In genomic region chr10:109985824-109986485, GRCm38 (mm10) we compare ENCODE assay signal across 14 mouse cellular contexts.
A peak's percentile ranks its signal among the peaks of the same experiment; 100 is the strongest.
DNase-seq lines count a peak whose midpoint lies in the region; ATAC-seq lines count a peak whose summit lies in the region.
"Had no signal": no experiment of that assay in that cellular context is flagged by ENCODE, and none has a peak within 500 bp of the region (broad histone marks: within the 10 kb centered on the region; RNA-seq: fewer than 3 reads in every experiment).

No protein-coding gene starts in this region.

- no peaks in the 10 kb centered on the region for H3K27me3 ChIP-seq in embryonic facial prominence, embryonic 14.5 days (replicated peaks; ENCODE audit: control insufficient read depth, insufficient read depth, low read length)
- H3K27me3 ChIP-seq in embryonic facial prominence, embryonic 10.5 days (replicated peaks; ENCODE audit: low read depth, poor library complexity, severe bottlenecking): no peaks in the 10 kb centered on the region
- no peaks in the 10 kb centered on the region for H3K27me3 ChIP-seq in kidney, embryonic 15.5 days
- no peaks in the 10 kb centered on the region for H3K27me3 ChIP-seq in midbrain, embryonic 10.5 days (ENCODE audit: low read depth, poor library complexity, severe bottlenecking)
- H3K27me3 ChIP-seq: hindbrain, embryonic 12.5 days; liver, embryonic 15.5 days; midbrain, embryonic 12.5 days had no signal

- no peak overlapping the region for H3K4me2 ChIP-seq in embryonic facial prominence, embryonic 14.5 days (ENCODE audit: low read depth, low read length)
- H3K4me2 ChIP-seq in kidney, embryonic 15.5 days: no peak overlapping the region
- H3K4me2 ChIP-seq: hindbrain, embryonic 12.5 days; liver, embryonic 15.5 days; midbrain, embryonic 12.5 days had no signal

- H3K9ac ChIP-seq in embryonic facial prominence, embryonic 14.5 days (ENCODE audit: low read depth, low read length): no peak overlapping the region
- H3K9ac ChIP-seq in kidney, embryonic 15.5 days: no peak overlapping the region
- H3K9ac ChIP-seq: hindbrain, embryonic 12.5 days; liver, embryonic 15.5 days; midbrain, embryonic 12.5 days had no signal

- intact Hi-C loops in heart, postnatal 10 days (cut with DNase I): loop anchor here (2.0 to 5.0 kb wide), 2 partner anchors 15 to 51 kb away; no protein-coding TSS in a partner anchor

- 72% methylated on average over 8 of the region's 8 CpGs for WGBS in embryonic facial prominence, embryonic 14.5 days
- 80% methylated on average over 8 of the region's 8 CpGs for WGBS in embryonic facial prominence, embryonic 10.5 days
- WGBS in kidney, embryonic 15.5 days: 78% methylated on average over 8 of the region's 8 CpGs
- WGBS in midbrain, embryonic 10.5 days: 89% methylated on average over 8 of the region's 8 CpGs

- H3K36me3 ChIP-seq in embryonic facial prominence, embryonic 14.5 days (ENCODE audit: control insufficient read depth, insufficient read depth, low read length): no peaks in the 10 kb centered on the region
- H3K36me3 ChIP-seq in embryonic facial prominence, embryonic 10.5 days (replicated peaks): no peaks in the 10 kb centered on the region
- no peaks in the 10 kb centered on the region for H3K36me3 ChIP-seq in kidney, embryonic 15.5 days
- no peaks in the 10 kb centered on the region for H3K36me3 ChIP-seq in midbrain, embryonic 10.5 days
- H3K36me3 ChIP-seq: hindbrain, embryonic 12.5 days; liver, embryonic 15.5 days; midbrain, embryonic 12.5 days had no signal

- ATAC-seq in embryonic facial prominence, embryonic 14.5 days (ENCODE audit: low read depth): no peak
- no peak for ATAC-seq in kidney, embryonic 15.5 days (replicated peaks; ENCODE audit: low FRiP score)

- no peaks in the 10 kb centered on the region for H3K4me1 ChIP-seq in embryonic facial prominence, embryonic 14.5 days (ENCODE audit: control insufficient read depth, insufficient read depth, low read length)
- no peaks in the 10 kb centered on the region for H3K4me1 ChIP-seq in embryonic facial prominence, embryonic 10.5 days
- H3K4me1 ChIP-seq in kidney, embryonic 15.5 days: no peaks in the 10 kb centered on the region
- H3K4me1 ChIP-seq in midbrain, embryonic 10.5 days: no peaks in the 10 kb centered on the region
- H3K4me1 ChIP-seq: hindbrain, embryonic 12.5 days; liver, embryonic 15.5 days; midbrain, embryonic 12.5 days had no signal

- peak; percentile 16 for DNase-seq in embryonic facial prominence, embryonic 14.5 days (ENCODE audit: low spot score)
- no peak for DNase-seq in embryonic facial prominence, embryonic 10.5 days (ENCODE audit: low spot score)
- DNase-seq in kidney, postnatal 14 days: no peak
- DNase-seq in heart, postnatal 10 days: peak; percentile 24 to 32
- DNase-seq in right cerebral cortex, postnatal 10 days (ENCODE audit: low spot score in 2 of 2): peak; percentile 28 to 47
- no peak for DNase-seq in midbrain, embryonic 10.5 days (ENCODE audit: low spot score)
- DNase-seq in adrenal gland, postnatal 14 days: no peak
- DNase-seq: cerebellum, adult 9-11 months; thymus, postnatal 25 days had no signal

- H3K9me3 ChIP-seq in embryonic facial prominence, embryonic 14.5 days (ENCODE audit: control insufficient read depth, low read length): no peaks in the 10 kb centered on the region
- H3K9me3 ChIP-seq in embryonic facial prominence, embryonic 10.5 days: no peaks in the 10 kb centered on the region
- no peaks in the 10 kb centered on the region for H3K9me3 ChIP-seq in kidney, embryonic 15.5 days (replicated peaks)
- no peaks in the 10 kb centered on the region for H3K9me3 ChIP-seq in midbrain, embryonic 10.5 days (replicated peaks)
- H3K9me3 ChIP-seq: hindbrain, embryonic 12.5 days; liver, embryonic 15.5 days; midbrain, embryonic 12.5 days had no signal

- no peak overlapping the region for H3K4me3 ChIP-seq in embryonic facial prominence, embryonic 14.5 days (ENCODE audit: low read depth, low read length)
- H3K4me3 ChIP-seq in embryonic facial prominence, embryonic 10.5 days: no peak overlapping the region
- no peak overlapping the region for H3K4me3 ChIP-seq in kidney, embryonic 15.5 days (replicated peaks)
- no peak overlapping the region for H3K4me3 ChIP-seq in midbrain, embryonic 10.5 days
- H3K4me3 ChIP-seq: erythroblast, embryonic 14.5 days; hindbrain, embryonic 12.5 days; liver, embryonic 15.5 days; midbrain, embryonic 12.5 days had no signal

- no peak overlapping the region for H3K27ac ChIP-seq in embryonic facial prominence, embryonic 14.5 days (replicated peaks; ENCODE audit: low read depth, low read length)
- H3K27ac ChIP-seq in embryonic facial prominence, embryonic 10.5 days (replicated peaks): no peak overlapping the region
- peak overlapping the region; percentile 19; the same call in 1 of the 2 replicates for H3K27ac ChIP-seq in kidney, embryonic 15.5 days
- no peak overlapping the region for H3K27ac ChIP-seq in midbrain, embryonic 10.5 days (replicated peaks)
- H3K27ac ChIP-seq: hindbrain, embryonic 12.5 days; liver, embryonic 15.5 days; midbrain, embryonic 12.5 days had no signal

Comparison
In these comparisons a context has a peak if more than half of its experiments do, and no peak if none do; other contexts are left out.
1. DNase-seq: peak in embryonic facial prominence, embryonic 14.5 days (single experiment), heart, postnatal 10 days (2 of 2) and right cerebral cortex, postnatal 10 days (2 of 2); none in embryonic facial prominence, embryonic 10.5 days (single experiment), kidney, postnatal 14 days (single experiment), midbrain, embryonic 10.5 days (single experiment) and adrenal gland, postnatal 14 days (single experiment).